Mouse (Mus musculus): ENCODE data around the gene 4833423E24Rik. TPM values are rescaled to one million over a fixed set of nuclear protein-coding genes. Genes with fewer than 3 reads are reported as not detected.

4833423E24Rik gene
- polyA plus RNA-seq (2012; ENCODE audit: low replicate concordance) = not detected in 2 replicates

DNA sequence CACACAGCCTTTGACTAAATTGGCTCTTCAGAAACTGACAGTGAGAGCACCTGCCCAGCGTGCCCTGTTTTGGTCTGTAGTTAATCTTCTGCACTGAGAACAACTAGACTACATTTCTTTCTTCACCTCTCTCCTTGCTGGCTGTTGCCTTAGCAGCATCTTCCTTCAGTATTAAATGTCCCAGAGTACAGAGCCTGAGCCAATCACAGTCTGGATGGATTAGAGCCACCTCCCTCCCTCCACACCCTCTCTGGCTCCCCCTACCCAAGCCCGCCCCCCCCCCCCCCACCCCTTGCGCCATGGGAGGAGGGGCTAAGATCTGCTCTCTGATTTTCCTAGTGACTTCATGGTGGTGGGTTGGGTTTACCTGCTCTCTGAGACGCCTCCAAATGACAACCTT, at the start of gene 4833423E24Rik:
TSS of gene 4833423E24Rik (minus strand) at position 146 of the 400 bp plus-strand sequence.

DNA sequence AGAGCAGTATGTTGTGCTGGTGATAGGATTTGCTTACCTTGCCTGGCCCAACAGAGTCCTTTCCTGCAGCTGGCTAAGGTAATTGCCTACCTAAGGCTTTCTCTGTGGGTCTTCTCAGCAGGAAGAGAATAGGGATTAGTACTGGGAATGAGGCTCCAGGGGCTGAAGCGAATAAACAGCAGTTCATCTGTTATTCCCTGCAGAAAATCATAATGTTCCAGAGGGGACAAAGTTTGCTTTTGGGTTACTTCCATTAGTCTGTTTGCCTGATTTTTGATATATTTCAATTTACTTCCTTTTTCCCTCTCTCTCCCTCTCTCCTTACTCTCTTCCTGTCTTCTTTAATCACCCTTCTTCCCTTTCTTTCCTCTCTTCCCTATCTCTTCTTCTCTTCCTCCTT, 75.3 kb downstream of the 4833423E24Rik start, which contains the start of gene Olfr995:
TSS of gene Olfr995 (minus strand) at position 101 of the 400 bp plus-strand sequence.

DNA sequence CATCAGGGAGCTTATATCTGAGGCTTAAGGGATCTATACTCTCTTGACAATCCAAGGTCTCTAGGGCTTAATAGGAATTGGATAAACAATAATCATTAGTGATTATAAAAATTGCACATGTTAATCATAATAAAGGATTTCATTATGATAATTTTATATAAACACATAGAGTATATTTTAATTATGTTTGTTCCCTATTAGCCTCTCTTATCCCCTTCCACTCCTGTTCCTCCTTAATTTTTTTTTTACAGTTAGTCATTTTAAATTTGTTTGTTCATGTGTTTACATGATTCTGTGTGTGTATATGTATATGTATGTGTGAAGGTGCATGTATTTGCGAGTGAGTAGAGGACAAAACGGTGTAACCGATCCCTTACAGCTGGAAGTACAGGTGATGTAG, 82.5 kb downstream of the 4833423E24Rik start, which contains the start of gene Olfr994:
TSS of gene Olfr994 (minus strand) at position 101 of the 400 bp plus-strand sequence.

Other genes with a start within 250 kb of the 4833423E24Rik start
- gene Olfr987, start 179.7 kb downstream of the 4833423E24Rik start, polyA plus RNA-seq (2012; ENCODE audit: low replicate concordance) = not detected in 2 replicates
- not detected in 2 replicates for gene Olfr988, start 155.8 kb downstream of the 4833423E24Rik start, polyA plus RNA-seq (2012; ENCODE audit: low replicate concordance)
- not detected in 2 replicates for gene Olfr992, start 109.6 kb downstream of the 4833423E24Rik start, polyA plus RNA-seq (2012; ENCODE audit: low replicate concordance)
- gene Olfr993, start 104.1 kb downstream of the 4833423E24Rik start, polyA plus RNA-seq (2012; ENCODE audit: low replicate concordance) = not detected in 2 replicates
- not detected in 2 replicates for gene Olfr994, start 82.6 kb downstream of the 4833423E24Rik start, polyA plus RNA-seq (2012; ENCODE audit: low replicate concordance)
- gene Olfr995, start 75.4 kb downstream of the 4833423E24Rik start, polyA plus RNA-seq (2012; ENCODE audit: low replicate concordance) = not detected in 2 replicates
- not detected in 2 replicates for gene Olfr996, start 60.2 kb upstream of the 4833423E24Rik start, polyA plus RNA-seq (2012; ENCODE audit: low replicate concordance)
- gene Olfr998, start 69.9 kb upstream of the 4833423E24Rik start, polyA plus RNA-seq (2012; ENCODE audit: low replicate concordance) = not detected in 2 replicates
- not detected in 2 replicates for gene Olfr1000, start 92.9 kb upstream of the 4833423E24Rik start, polyA plus RNA-seq (2012; ENCODE audit: low replicate concordance)
- gene Olfr1002, start 131.7 kb upstream of the 4833423E24Rik start, polyA plus RNA-seq (2012; ENCODE audit: low replicate concordance) = not detected in 2 replicates
- not detected in 2 replicates for gene Olfr154, start 145.4 kb upstream of the 4833423E24Rik start, polyA plus RNA-seq (2012; ENCODE audit: low replicate concordance)
- gene Olfr1006, start 159.7 kb upstream of the 4833423E24Rik start, polyA plus RNA-seq (2012; ENCODE audit: low replicate concordance) = not detected in 2 replicates
- gene Olfr1008, start 170.4 kb upstream of the 4833423E24Rik start, polyA plus RNA-seq (2012; ENCODE audit: low replicate concordance) = not detected in 2 replicates
- 0.12 TPM in 1 of 2 replicates, not detected in the other for gene Olfr1009, start 196.4 kb upstream of the 4833423E24Rik start, polyA plus RNA-seq (2012; ENCODE audit: low replicate concordance)
- gene Olfr1012, start 243.7 kb upstream of the 4833423E24Rik start, polyA plus RNA-seq (2012; ENCODE audit: low replicate concordance) = not detected in 2 replicates
- gene Olfr1013, start 248.1 kb upstream of the 4833423E24Rik start, polyA plus RNA-seq (2012; ENCODE audit: low replicate concordance) = not detected in 2 replicates

All from leukemia stem cell, adult 10-12 weeks (primary cell).